Mouse (Mus musculus): ENCODE measurements around the gene Wwox.

Wwox gene

DNA sequence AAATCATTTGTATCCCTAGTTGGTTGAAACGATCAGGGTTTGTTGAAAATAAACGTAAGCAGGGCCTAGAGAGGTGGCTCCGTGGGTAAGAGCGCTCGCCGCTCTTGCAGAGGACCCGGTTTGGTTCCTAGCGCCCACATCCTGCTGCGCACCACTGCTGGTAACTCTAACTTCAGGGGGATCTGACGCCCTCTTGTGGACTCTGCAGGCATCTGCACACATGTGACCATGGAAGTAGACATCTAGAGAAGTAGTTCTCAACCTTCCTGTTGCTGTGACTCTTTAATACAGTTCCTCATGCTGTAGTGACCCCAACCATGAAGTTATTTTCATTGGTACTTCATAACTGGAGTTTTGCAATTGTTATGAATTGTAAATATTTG, 29.7 kb downstream of the Wwox start:
- no peak for DNase-seq

DNA sequence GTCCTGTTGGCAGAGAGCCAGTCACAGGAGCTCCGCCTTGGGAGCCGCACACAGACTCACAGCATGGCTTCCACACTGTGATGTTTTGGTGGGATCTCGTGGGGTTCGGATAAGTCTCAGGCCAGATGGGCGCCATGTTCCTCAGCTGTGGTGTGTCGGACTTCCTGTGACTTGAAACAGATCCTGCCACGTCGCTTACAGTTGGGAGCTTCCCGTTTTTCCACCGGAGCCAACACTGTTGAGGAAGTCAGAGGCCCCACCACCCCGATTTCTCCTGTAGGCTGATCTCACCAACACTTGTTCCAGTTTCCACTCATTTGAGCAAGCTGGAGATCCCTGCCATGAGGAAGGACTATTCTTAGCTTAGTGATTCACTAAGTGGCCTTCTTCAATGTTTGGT, 34.1 kb downstream of the Wwox start:
- no peak for DNase-seq

DNA sequence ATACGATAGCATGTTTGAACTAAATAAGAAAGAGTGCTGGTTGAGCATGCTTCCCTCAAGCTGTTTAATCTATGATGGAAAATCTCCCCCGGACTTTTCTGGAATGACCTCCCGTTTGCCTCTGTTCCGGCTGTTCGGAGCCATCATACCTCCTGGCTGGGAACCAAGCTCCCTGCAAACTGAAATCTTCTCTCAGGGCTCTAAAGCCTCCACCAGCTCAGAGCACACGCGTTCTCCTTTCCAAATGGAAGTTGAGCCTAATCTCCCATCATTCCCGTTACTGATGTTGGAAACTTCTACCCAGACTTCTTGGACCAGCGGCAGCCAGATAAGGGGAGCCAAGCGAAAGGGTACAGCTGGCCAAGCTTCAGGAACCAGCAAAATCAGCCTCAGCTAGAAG, 37.5 kb downstream of the Wwox start:
- DNase-seq: no peak

DNA sequence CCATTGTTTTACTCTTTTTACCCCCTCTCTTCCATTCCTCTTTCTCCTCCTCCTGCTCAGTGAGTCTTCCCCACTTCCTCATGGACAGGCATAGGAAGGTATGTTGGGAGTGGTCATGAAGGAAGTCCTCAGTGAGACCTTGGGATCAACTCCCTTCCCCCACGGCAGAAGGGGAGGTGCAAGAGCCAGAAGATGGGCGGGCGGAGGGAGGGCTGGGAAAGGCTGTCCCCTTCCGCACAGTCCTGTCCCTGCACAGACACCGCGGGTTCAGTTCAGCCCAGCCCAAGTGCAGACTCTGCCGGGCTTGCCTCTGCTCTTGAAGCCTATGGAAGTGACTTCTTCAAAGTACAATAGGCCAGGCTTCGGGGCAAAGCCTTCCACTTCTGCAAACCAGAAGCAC, 38.3 kb downstream of the Wwox start:
- DNase-seq: no peak

DNA sequence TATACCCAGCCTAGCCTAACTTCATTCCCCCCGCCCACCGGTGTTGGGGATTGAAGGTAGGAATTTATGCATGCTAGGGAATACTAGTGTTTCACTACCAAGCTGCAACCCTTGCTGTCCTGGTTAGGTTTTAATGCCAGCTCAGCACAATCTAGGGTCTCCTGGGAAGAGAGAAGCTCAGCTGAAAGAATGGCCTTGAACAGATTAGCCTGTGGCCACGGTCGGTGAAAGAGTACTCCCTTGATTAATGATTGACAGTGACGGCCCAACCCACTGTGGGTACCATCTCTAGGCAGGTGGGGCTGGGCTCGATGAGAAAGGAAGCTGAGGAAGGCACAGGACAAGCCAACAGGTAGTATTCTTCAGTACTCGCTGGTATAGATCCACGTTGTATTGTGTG, 40.3 kb downstream of the Wwox start:
- DNase-seq: no peak

DNA sequence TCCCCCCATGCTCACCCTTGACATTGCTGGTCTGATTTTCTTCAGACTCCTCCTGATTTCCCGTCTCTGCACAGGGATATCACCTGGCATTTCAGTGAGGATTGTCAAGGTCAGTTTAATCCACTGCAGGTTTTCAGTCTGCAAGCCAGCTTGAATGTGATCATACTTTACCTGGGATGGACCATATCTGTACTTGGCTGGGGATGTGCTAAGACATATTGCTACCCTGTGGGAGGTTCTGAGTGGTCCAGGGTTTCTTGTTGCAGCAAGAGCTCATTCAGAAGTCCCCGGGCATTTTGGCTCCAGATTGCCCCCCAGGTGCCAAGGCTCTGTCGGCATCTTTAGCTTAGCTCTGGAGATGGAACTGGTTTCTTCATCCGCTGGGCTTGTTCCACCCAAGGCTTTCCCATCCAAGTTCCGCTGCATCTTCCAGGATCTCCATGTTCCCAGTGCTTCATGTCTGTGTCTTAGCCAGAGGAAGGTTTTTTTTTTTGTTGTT, 52.3 kb downstream of the Wwox start:
- no peak for DNase-seq

DNA sequence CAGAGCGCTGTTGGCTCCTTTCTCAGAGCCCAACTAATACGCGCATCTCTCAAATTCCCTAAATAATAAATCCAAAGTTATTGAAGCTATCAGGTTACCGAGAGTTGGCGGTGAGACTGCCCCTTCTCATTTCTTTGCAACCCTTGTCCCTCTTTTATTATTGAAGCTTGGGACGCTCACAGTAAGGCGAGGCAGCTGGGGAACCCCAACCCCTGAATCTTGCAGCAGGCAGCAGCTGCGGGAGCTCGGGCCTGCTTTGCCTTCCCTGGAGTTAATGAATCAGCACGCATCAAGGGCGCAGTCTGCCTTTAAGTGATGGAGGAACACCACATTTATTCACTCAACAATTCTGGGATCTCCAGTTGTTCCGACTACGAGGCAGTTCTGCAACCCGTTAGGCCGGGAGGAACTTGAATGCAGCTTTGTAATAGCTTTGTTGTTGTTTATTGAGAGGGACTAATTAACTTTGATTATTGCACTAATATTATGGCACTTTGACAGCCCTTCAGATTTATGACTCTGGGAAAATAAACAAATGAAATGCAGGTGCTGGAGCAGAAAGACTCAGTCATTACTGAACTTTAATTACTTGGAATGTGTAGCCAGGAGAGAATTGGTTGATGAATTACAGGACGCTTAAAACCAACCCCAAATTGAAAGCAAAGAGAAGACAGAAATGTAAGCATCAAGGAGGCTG, 60.1 kb downstream of the Wwox start:
- DNase-seq: no peak

DNA sequence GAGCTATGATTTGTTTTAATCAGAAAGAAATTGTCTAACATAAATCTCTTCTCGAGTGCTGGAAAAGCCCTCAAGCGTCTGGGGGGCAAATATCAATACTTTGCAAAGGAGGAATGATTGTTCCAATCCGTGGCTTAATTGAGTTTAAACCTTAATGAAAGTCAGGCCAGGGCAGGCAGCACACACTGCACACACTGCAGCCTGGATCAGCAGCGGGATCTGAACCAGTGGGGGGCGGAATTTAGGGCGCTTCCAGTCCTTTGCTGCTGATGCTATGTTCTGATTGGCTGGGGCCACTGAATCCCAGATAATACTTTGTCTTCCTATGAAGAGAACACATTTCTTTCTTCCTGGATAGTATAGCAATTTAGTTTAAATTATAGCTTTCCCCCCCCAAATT, 62.5 kb downstream of the Wwox start:
- DNase-seq: no peak

DNA sequence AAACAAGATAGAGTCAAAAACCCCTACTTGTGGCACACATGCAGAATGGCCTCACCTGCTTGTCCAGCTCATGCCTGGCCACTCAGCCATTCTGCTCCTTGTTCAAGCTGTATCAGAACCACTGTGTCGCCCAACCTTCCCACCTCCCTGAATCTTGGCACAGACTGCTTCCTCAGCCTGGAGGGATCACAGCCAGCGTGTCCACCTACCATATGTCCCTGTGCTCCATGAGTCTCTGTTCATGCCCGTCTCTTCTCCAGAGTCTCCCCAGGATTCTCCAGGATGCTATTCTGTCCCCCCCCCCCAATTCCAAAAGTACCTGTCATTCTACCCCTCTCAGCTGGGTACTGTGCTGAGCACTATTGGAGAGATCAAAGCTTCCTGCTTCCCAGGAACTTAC, 63.7 kb downstream of the Wwox start:
- DNase-seq: no peak

DNA sequence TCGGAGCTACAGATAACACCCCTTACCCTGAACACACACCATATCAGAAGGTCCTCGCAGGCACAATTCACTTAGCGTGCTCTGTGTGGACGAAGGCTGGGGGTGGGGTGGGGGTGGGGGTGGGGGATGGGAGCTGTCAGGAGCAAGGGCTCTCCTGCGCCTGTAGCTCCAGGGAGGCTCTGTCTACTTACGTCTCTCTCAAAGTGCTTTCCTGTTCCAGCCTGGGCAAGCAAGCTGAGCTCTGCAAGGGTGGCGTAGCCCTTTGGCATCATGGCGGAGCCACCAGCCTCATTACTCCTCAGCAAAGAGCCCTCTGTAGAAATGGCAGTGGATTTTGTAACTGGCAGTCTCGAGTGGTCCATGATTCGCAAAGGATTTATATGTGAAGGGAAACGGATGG, 65.4 kb downstream of the Wwox start:
- no peak for DNase-seq

DNA sequence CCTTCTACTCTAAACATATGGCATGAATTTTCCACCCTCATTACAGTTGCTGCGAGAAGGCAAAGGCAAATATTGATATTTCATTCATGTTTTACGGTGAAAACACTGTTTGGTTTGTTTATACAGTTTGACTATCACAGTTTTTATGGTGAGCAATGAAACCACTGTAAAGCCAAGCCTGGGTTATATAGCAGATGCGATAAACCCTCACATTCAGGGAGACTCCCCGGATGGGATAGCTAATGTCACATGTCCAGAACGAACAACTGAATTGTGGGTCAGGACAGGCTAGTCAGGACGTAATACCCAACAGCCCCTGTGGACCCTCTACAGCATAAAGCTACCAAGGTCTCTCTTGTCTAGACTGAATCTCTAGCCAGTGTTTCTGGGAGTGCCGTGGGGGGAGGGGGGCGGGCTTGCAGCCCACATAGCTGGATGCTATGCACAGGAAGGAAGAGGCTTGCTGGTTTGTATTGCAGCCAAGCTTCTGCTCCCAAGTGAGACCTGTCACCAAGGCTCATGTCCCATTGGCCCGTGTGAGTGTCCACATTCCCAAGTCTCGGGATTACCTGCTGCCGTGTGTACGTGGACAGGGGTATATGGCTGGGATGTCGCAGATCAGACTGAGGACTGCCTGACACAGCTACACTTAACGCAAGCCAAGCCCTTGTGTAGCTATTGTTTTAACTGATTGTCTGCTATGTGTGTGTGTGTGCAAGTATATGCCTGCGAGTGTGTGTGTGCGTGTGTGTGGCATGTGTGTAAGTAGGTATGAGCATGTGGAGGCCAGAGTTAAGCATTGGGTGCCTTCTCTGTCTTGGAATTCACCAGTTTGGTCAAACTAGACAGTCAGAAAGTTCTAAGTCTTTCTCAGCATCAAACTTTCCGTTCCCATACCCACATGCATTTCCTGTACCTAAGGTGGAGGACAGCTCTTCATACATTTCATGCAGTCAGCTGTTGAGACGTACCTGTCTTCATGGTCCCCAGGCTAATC, 66.2 kb downstream of the Wwox start:
- no peak for DNase-seq

DNA sequence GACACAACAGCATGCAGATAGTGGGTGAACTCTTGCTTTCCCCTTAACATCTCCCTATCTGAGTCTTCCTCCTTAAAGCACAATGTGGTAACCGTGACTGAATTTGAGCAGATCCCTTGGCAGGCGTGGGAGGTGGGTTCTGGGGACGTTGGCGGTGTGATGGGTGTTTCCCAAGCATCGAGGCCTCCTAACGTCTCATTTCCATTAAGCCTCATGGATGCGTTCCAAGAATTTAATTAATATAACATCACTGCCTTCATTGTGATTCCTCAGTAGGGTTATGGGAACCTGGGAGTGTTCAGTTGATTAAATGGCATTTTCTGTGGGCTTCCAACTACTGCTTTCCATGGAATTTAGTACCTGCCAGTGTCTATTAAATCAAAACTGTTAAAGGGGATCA, 67.9 kb downstream of the Wwox start:
- no peak for DNase-seq

DNA sequence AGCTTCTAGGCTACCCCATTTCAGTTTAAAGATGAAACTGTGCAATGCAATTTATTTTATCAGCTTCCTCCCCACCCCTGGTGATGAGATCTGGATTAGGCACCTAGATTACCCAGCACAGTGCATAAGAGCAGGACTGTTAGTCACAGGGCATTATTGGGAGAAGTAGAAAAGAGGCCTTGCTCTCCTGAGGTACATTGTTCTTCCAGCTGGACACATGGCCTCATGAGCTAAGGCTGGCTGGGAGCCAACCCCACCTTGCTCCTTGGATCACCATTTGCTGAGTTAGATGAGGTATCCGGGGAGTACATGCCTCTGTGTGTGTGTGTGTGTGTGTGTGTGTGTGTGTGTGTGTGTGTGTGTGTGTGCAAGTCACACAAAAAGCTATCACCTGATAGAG, 70.8 kb downstream of the Wwox start:
- DNase-seq: no peak

DNA sequence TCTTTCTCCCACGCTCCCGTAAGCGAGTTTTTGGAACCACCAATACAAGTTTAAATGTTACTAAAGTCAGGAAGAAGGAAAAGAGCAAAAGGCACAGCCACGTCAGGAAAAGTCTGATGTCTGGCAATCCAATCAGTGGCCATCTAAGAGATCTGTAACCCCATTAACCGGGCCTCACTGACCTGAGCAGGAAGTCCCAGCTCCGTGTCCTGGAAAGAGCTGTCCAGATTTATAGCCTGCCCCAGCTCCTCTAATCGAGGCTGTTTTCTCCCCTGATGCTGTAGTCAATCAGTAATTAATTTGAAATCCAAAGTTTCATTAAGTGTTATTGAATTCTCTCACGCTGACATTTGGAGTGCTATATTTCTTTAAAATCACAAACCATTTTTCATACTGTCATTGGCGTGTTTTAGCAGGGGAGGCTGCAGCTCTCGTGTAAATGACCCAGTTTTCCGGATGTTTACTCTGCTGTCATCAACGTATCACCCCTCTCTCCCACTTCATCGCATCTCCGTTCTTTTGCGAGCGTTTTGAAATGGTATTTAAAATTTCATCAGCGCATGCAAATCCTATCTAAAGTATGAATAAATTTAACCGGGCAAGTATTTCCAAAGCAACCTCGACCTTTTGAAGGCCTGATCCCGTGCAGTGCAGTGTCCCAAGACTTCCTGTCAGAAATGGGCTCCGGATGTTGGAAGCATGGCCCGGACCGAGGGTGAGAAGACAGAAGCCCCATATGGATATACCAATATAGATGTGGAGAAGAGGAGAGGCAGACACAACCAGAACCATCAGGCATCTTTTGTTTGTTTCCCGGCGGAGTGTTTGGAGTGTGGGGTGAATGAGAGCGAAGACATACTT, 72.8 kb downstream of the Wwox start:
- no peak for DNase-seq

DNA sequence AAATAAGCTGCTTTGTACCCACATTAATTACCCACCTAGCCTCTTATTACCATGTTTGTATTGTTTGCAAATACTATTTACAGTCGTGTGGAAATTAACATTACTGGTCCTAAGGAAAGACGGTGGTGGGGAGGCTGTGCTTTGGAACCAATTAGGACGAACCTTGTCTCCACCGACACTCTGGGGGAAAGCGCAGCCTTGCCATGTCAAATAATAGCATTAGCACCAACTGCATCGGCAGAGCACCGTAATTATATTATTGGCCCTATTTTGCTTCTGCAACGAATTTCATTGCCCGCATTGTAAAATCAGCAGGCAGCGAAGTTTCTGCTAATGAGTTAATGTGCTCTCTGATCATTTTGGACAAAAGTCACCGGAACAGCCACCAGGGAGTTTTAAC, 75.2 kb downstream of the Wwox start:
- DNase-seq: no peak

DNA sequence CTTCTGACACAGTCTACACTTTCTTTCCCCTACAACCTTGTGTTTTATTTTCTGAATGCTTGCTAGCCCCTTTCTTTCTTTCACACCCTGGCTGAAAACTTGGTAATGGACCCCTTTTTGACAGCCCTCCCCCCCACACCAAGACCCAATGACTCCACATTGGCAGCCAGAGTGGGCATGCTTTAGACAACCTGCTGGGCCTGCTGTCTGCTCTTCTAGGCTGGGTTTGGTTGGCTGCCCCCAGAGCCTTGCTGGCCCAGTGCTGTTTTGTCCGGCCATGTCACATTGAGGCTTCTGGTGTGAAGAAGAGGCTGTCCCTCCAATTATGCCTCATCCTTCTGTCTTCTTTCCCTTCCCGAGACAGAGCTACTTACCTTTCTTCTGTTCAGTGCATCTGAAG, 83.6 kb downstream of the Wwox start:
- no peak for DNase-seq

DNA sequence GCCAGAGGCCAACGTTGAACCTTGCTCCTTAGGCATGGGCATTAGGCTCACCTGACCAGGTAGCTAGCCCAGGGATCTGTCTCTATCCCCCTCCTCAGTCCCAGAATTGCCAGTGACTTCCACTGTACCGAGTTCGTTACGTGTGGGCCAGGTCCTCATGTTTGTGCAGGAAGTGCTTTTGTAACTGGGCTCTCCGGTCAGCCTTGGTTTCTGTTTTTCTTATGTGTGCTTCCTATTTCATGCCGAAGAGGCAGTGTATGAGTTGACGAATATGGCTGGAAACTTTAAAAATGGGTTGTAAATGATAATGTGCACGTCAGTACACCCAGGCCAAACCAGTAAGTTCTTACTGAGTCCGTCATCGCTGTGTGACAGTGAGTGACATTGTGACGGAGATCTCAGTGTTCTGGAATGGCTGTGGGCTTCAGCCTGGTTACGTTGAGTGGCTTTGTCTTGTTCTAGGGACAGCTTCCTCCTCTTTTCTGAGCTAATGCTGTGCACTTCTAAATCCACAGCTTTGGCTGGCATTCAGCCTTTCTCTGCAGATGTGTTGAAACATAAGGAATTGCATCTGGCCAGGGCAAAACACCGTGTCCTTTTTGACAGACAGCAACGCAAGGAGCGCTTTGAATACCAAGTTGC, 87.3 kb downstream of the Wwox start:
- no peak for DNase-seq

DNA sequence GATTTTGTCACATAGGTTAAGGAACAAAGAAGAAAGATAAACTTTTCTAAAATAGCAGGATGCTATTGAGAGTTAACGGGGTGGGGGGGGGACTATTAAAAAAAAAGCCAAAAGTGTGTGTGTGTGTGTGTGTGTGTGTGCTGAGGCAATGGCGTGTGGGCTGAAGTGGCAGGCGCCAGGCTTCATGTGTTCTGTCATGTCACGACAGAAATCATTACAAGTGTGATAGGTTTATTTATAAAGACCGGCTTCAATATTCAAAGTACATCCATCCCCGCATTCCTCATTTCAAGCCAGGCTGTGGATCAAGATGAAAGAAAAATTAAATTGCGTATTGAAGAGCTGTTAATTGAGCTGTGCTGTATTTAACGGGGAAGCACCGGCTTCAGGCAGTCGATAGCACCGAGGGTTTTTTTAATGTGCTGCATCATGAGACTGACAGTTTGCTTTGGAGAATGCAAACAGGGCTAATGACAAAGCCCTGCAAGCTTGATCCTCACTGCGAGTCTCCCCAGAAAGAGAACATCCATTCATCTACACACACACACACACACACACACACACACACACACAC, 88.3 kb downstream of the Wwox start:
- no peak for DNase-seq

DNA sequence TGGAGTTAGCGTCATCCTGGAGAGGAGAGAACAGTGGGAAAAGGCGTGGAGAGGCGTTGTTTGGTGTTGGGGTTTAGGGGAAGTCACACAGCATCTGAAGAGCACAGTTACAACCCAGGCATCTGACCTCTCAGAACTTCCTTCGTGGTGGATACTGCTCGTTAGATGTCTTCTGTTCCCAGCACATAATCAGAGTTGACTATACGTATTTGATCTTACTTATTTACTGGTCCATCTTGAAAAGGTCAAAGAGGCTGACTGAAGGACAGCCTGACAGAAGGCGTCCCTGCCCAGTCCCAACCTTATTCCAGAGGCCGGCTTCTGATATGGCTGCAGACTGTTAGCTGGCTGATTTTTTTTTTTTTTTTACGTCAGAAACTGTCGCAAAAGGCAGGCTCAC, 90.1 kb downstream of the Wwox start:
- DNase-seq: no peak

DNA sequence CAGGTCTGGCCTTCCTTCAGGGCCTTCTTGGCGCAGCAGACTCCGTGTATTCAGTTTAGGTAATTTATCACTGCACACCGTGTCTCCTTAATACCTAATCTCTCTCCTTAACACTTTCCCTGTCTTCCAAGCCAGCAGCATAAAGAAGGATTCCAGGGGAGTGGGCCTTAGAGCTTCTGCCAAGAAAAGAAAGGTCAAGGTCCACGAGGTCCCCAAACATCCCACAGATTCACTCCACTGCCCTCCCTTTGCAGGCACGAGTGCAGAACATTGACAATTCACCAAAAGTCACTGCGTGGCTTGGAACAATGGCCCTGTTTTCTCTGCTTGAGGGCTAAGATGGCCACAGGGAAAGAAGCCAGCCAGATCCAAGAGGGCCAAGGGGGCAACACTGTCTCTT, 96.7 kb downstream of the Wwox start:
- DNase-seq: no peak

DNA sequence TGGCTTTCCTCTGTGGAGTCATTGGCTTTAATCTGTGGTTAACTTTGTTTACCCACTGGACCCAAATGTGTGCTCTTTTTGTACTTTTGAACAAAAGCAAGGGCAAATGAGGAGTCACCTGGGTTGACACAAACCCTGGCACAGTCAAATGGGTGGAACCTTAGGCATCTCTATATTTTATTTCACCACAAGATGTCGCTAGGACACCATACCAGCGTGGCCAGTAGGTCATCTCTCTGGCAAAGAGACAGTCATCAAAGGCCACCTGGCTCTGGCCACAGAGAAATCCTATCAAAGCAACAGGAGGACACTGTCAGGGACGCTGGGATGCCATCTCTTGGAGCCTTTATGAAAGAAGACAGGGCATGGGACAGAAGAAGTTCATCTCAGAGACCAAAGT, 101.7 kb downstream of the Wwox start:
- DNase-seq: peak; percentile 23

DNA sequence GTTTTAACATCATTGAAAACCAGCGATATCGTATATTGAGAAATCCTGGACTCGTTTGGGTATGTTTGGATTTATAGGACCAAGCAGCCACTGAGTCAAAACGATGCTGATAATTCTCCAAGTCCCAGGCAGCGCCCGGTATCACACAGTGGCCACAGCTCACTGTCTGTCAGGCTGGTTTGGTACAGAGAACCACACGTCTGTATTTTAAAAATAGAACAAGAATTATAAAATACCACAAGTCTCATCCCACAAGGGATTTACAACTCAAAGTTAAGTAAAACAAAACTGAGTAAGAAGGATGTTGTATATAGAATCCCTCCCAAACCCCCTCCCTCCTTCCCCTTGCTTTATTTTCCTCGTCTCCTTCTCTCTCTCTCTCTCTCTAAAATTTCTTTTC, 108.9 kb downstream of the Wwox start:
- DNase-seq: no peak

Measured in thymus, postnatal 25 days (tissue).